Mouse (Mus musculus) olfactory bulb, adult 2 months (tissue): Measurements from ENCODE around the gene Cavin4.

Source experiments
- CTCF ChIP-seq: fragments of 200-500 bp; IDR thresholded peaks from 2 replicates; pipeline ENCODE4 v1.5.1; 2012; ENCODE audit warnings: low read depth, mild to moderate bottlenecking, low read length, moderate library complexity; ENCODE audit not compliant: insufficient read depth
- POLR2A ChIP-seq: fragments of 200-500 bp; IDR thresholded peaks from 2 replicates; pipeline ENCODE4 v1.6.1; 2012; ENCODE audit warnings: mild to moderate bottlenecking, low read depth, low read length, moderate library complexity; ENCODE audit not compliant: insufficient read depth

GRCm38 (mm10) chr4:48646143-48646542, 17.2 kb upstream of the Cavin4 start:
- TF ChIP-seq CTCF (no peak), POLR2A (no peak)
